Mouse (Mus musculus): ENCODE data around the gene Hoxc6.

Gene Hoxc6

DNA sequence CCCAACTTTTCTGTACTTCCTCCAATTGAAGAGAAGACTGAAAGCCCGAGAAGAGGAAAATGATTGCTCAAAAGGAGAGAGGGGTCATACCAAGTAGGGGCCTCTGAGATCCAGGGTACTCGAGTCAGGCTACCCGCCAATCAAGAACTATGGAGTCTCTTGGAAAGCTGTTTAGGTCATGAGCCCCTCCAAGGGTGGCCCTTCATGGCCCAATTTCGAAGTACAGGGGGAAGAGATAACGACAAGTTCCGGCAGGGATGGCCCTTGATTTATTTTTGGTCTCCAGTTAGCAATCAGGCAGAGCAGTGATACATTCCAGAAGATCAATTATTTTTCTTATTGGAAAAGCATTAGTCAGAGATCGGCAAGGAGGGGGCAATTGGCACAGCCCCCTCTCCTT, 6.3 kb upstream of the Hoxc6 start:
- DNase-seq: no peak

DNA sequence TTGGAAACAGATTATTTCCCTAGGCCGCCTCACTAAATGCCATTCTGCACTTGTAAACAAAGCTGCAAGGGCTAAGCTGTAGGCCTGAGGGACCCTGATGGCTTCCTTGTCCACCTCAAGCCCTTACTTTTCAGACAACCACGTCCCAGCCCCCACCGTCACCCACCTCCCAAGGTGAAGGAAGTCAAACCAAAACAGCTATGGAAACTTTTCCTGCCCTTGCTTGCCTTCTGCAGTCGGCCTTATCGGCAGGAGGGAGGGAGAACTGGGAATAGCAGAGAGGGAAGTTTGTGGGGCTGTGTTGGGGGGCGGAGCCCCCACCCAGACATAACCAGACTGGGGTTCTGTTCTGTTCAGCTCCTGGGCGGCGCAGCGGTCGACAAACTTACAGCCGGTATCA, 5.9 kb upstream of the Hoxc6 start:
- DNase-seq: no peak

DNA sequence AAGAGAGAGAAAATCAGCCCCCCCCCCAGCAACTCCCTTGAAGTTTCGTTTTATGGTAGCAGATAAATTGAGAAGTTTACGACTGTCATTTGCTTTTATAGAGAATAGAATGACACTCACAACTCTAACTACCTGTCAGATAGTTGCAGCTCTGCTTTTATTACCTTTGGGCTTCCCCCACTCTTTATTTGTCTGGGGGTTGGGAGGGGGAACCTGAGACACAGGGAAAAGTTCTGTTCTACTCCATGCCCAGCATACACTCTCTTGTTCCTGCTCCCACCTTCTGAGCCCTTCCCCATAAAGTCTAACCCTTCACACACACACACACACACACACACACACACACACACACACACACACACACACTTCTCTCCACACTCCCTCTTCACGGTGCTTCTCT, 5.2 kb upstream of the Hoxc6 start:
- DNase-seq: no peak

DNA sequence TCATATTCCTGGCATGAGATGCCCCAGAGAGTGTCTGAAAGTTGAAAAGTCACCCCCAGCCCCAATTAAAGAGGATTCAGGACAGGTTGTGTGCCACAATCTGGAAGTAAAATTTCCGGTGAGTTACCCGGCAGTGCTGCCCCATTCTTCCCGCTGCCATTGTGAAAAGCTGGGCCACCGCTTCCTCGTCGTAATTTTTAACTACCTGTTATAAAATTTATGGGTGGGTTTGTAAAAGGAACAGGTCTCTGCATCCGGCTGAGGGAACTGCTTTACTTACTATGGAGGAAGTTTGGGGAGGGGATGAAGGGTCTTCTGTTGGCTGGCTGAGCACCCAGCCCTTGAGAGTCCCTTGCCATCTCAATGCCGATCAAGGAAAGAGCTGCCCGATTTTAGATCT, 1.5 kb upstream of the Hoxc6 start:
- DNase-seq: no peak

DNA sequence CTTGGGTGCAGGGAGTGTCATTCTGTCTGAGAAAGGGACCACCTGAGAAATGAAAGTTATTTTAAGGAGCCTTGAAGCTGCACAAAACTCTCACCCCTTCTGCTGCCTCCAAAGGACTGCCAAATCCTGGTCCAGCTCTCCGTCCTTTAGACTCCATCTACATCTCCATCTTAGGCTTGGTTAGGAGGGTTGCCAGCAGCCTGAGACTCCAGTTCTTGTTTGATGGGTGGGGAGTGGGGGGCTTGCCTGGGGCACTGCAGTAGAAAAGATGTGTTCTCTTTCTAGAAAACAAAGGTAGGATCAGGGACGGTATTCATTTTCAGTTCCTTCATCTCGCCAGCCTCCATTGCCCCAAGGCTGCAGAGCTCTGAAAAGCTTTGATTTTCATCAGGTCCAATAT, 626 bp upstream of the Hoxc6 start:
- DNase-seq: no peak

DNA sequence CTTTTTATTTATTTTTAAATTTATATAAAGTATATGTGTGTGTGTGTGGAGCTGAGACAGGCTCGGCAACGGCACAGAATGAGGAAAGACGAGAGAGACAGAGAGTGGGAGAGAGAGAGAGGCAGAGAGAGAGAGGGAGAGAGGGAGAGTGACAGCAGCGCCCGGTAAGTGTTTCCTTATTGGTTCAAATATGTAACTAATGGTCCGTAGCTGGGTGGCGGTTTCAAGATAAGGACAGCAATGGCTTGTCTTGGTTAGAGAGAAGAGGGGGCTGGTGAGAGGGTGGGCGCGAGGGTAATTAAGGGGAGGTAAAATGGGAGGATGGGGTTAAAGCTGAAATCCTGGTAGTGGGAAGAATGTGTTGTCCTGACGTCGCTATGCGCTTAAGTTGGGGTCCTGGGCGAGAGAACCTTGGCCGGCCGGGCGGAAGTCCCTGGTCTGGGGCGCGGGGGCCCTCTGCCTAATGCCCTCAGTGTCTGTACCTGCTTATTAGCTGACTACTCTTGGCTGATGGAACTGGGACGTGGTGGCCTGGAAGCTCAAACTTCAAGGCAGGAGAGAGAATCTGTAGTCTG, 638 bp downstream of the Hoxc6 start:
- DNase-seq: no peak

DNA sequence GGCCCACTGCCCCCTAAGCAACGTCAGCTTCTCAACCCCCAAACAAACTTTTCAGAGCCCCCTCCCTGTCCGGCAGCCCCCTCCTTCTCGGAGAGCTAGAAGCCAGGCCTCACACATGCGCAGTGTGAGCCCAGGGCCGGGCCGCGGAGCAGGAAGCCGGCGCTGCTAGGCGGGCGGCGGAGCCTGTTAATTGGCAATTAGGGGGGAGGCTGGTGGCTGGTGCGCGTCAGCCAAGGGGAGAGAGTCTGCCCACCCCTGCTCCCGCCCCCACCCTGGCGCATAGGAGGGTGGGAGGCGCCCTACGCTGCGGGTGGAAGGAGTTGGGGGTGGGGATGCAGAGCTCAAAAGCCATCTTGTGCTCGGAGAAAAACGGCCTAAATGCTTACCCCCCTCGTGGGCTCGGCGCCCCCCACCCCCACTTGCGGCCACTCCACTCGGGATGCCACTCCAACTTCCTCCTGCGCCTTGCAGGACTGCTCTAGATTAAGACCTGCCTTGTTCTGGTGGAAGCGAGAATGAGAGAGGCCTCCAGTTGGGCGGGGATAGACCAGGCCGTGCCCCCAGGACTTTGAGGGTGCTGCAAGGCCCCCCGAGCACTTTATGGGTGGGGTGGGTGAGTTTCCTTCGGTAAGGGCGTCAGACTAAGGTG, 1.2 kb downstream of the Hoxc6 start:
- peak; percentile 89 to 93 for DNase-seq

DNA sequence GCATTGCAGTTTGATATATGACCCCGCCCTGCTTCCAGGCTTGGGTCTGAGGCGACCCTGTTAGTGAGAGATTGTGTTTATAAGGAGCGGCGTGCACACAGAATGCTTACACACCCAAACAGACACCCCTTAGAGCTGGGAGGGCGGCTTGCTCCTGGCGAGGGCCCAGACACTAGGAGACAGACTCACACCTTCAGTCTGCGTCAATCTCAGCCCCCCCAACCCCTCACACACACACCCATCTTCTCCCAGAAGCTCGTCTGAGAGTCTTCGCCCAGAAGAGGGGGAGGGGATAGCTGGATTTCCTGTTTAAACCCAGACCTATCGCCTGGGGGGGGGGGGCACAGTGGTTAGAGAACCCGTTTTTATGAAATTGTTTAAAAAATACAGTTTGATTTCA, 1.9 kb downstream of the Hoxc6 start:
- peak in 1 of 2 experiments; percentile 45 for DNase-seq

DNA sequence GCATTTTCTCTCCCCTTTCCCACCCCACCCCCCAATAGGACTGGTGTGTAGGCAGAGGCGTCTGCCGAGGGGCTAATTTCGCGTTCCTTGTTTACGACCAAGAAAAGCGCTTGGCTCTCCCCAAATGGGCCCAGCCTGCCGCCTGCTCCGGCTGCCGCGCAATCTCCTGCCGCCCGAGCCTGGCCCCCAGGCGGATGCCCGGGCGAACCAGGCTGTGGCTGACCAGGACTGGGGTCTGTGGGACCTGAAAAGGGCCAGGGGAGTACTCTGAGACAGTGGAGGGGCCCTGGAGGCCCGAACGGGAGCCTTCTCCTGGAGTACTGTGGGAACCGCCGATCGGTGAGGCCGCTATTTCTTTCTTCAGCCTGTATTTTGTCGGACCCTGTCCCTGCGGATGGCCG, 2.4 kb downstream of the Hoxc6 start:
- no peak for DNase-seq

DNA sequence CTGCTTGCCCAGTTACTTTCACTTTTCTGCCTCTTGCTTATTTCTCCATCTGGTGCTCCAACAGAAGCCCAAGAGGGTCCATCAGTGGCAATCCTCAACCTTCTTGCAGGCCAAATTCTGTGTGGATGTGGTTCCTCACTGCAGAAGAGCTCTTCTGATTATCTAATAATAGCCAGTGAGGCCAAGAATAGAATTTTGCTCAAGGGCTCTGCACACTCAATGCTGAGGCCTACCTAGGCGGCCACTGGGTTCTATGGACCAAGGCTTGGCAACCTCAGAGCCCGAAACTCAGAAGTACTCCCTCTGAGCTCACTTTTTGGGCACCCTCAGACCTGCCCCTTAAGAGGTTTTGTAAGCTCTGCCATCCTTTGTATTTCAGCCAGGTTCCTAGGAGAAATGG, 3.3 kb downstream of the Hoxc6 start:
- no peak for DNase-seq

DNA sequence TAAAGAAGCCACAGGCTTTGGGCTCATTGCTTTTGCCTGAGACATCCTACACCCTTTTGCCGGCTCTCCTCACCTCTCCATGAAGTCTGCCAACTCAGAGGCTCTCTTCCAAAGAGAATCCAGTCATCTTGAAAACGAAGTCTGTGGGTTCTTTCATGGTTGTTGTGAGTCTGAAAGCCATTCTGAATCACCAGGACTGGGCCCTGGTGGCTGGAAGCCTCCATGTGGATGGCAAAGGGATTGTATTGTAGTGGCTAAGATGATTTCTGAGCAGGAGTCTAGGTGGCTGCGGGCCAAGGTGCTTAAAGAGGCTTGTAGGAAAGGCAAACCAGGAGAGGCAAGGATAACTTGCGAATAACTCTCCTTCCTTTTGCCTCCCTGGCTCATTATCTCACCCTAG, 4.1 kb downstream of the Hoxc6 start:
- no peak for DNase-seq

DNA sequence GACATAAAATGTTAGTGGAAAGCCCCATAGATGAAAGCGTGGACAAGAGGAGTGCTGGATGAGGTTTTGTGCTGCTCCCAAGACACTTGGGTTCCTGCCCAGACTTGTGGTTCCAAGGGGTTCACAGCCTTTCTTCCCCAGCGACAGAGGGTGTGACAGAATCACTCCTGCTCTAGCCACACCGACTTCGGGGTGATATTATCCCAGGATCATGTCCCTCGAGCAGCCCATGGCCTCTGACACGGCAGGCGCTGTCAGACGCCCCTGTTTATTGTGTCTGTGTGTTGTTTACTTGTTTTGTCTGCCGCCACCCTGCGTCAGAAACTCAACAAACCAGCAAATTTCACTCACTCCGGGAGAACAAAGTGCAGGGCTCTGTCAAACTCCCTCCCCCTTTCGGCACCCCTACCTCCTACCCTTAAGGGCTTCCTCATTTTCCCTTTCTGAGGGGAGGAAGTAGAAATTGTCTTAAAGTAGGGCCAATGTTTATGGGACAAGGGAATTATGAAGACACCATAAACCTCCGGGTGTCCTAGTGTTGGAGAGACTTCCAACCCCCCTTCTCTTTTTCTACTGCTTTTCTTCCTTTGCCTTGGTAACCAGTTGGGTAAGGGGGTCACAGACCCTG, 4.9 kb downstream of the Hoxc6 start:
- DNase-seq: no peak

DNA sequence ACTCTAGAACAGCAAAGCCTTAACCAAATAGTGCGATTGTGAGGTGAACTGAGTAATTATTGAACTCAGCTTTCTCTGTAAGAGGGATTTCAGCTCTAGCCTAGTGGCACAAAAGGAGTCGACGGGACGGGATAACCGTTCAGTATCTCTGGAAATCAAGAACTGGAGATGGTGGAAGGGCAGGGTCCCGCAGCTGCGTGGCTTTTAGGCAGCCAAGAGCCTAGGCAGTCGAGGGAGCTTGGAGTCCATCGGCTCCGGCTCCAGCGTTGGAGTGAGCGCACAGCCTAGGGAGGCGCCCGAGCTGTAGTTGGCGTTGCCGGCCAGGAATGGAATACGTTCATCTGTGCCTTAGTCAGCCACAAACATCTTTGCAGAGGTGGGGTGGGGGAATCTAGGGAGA, 7.3 kb downstream of the Hoxc6 start:
- no peak for DNase-seq

DNA sequence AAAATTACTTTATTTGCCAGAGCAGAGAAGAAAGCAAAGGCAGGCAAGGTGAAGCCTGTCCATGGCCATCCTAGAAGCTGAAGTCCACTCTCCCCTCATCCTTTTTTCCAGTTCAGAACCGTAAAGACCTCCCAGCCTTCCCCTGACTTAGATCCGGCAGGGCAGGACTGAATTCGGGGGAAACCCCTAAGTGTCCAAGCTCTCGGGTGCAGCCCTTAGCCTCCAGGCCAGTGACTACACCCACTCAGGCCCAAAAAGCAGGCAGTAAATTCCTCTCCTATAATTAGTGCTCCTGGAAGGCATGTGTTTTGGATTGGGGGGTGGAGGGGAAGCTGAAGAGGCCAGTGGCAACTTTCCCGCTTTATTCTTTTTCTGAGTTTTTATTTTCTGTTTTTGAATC, 7.7 kb downstream of the Hoxc6 start:
- DNase-seq: no peak

DNA sequence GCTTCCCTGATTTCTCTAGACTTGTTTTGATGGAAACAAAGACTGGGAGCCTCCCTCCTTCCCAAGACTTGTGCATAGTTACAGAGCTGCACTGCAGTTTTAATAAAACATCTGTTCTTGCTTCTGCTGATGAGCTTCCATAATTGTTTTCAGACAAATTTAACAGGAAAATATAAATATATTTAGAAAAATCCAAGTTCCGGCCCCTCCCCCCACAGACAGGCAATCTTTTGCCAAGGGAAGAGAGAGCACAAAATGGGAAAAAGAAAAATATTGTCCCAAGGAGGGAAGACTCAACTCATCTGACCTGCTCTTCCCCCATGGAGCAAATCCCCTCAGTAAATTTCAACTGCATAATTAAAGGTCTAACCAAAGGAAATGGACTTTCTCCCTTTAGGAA, 8.3 kb downstream of the Hoxc6 start:
- no peak for DNase-seq

DNA sequence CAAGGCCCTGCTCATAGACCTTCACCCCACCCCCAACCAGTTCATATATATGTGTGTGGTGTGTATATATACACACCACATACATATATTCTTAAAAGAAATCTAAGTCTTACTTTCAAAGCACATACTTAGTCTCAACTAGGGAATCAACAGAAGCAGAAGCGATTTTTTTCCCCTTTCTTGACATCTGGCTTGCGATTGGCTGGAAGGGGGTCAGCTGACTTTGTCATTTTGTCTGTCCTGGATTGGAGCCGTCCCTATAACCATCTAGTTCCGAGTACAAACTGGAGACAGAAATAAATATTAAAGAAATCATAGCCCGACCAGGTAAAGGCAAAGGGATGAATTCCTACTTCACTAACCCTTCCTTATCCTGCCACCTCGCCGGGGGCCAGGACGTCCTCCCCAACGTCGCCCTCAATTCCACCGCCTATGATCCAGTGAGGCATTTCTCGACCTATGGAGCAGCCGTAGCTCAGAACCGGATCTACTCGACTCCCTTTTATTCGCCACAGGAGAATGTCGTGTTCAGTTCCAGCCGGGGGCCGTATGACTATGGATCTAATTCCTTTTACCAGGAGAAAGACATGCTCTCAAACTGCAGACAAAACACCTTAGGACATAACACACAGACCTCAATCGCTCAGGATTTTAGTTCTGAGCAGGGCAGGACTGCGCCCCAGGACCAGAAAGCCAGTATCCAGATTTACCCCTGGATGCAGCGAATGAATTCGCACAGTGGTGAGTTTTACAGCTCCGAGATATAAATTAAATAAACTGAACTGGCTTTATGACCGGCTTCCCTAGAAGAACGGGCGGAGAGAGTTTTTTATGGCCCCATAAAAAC, 11.4 kb downstream of the Hoxc6 start:
- no peak for DNase-seq

DNA sequence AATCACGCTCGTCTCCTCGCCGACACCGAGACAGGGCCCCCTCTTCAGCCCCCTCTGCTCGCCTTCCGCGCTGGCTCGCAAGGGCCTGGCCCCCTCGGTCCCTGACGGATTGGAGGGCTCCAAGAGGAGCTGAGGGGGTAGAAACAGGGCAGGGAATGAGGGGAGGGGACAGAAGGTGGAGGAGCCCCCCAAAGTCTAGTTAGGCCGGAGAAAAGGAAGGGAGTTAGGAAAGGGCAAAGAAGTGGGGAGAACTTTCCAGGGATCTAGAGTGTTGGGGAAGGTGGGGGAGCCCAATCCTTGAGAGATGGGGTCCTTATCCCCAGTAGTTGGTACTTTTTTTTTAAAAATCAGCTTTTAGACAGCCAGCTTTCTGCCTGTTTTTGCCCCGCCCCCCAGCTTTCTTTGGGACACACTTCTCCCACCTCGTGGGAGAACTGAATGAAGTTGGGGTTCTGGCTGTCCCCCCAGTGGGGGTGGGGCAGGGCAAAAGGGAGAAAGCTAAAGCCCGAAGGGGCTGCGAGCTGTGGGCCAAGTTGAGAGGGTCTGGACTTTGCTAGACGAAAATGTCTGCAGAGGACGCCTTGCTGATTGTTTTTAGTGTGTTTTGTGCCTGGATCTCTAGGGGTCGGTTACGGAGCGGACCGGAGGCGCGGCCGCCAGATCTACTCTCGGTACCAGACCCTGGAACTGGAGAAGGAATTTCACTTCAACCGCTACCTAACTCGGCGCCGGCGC, 12.2 kb downstream of the Hoxc6 start:
- DNase-seq: no peak

DNA sequence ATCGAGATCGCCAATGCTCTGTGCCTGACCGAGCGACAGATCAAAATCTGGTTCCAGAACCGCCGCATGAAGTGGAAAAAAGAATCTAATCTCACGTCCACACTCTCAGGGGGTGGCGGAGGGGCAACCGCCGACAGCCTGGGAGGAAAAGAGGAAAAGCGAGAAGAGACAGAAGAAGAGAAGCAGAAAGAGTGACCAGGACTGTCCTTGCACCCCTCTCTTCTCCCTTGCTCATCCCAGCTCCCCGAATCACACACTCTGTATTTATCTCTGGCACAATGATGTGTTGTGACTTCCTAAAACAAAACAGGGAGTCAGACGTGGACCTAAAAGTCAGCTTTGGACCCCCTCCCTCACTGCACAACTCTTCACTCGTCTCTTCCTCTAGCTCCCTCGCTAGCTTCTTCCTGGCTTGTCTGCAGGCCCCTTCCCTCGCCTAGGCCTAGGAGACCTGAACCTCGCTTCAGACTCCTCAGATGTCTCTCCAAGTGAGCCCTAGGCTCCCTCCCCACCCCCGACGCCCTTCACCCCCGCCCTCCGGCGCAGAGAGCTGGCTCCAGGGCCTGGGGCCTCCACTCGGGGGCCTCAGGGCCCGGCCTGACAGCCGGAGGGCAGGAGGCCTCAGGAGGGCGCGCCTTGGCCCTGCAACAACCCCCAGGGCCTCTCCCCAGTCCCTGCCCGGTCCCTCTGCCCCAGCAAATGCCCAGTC, 12.9 kb downstream of the Hoxc6 start:
- no peak for DNase-seq

DNA sequence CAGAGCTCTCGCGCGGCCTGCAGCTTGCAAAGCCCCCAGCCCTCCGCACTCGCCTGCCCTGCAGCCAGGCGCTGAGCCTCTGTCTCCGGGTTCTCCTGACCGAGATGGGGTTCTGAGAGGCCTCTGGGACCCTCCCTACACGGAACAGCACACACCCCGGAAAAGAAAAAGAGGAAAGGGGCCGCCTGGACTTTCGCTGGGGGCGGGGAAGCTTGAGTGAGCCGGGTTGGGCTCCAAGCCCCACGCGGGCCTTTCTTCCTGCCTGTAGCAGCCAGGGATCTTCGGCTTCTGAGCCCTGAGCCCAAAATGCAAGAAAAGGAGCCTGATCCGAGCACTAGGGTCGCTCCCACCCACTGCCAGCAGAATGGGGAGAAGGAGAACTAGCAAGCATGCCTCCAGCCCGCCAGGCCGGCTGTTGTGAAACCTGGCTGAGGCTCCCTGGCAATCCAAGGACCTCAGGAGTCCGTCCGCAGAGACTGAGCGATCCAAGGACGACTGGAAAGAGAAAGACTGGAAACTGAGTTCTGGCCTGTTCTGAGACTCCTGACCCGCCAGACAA, 13.9 kb downstream of the Hoxc6 start:
- DNase-seq: no peak

DNA sequence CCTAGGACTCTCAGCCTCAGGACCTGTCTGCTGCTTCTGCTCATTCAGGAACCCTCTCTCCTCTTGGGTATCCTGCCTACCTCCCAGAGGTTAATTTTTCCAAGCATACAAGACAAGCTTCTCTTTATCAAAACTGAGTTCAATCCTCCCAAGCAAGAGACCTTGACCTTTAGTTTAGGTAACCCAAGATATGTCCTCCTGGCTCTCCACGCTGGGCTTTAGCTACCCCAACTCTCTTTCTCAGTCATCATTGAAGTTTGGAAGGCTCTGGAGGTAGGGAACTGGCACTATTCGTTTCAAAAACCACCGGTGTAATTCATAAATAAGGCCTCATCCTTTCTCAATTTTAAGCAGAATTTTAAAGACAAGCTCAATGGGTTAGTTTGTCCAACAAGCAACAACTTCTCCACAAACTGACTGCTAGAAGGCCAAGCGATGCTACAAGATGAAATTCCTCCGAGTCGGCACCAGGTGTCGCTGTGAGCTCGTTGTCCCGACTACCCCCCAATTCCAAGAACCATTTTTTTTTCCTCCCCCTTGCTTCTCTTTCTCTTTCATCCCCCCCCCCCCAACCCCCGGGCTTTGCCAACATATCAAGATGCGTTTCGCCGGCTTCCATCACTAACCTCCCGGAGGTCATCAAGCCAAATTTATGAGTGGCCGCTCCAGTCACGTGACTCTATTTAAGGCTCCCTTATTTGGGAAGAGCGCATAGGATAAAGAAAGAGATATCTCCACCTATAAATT, 15.4 kb downstream of the Hoxc6 start:
- no peak for DNase-seq

Data from kidney, adult 8-10 months (tissue).